Mouse (Mus musculus) limb, embryonic 12.5 days (tissue): ENCODE measurements around the gene Olfr288. TPM values are rescaled to one million over a fixed set of nuclear protein-coding genes. Genes with fewer than 3 reads are reported as not detected.

Experiments used
- ATAC-seq: fragments of 200-750 bp; cut with Nextera tagmentation; 2 replicates; pipeline ENCODE4 v1.8.0; 2017; ENCODE audit warnings: low read depth, moderate TSS enrichment; ENCODE audit not compliant: insufficient number of reproducible peaks, insufficient read depth, low FRiP score, low TSS enrichment
- H3K27ac ChIP-seq: fragments of 300-500 bp; sonication (generic); 2 replicates; pipeline ENCODE4 v1.5.1; 2016; ENCODE audit warnings: mild to moderate bottlenecking, moderate library complexity
- H3K27me3 ChIP-seq: fragments of 300-500 bp; sonication (generic); 2 replicates; pipeline ENCODE4 v1.6.1; 2016; ENCODE audit warnings: mild to moderate bottlenecking, moderate library complexity
- H3K36me3 ChIP-seq: fragments of 300-500 bp; sonication (generic); 2 replicates; pipeline ENCODE4 v1.6.1; 2016; ENCODE audit warnings: mild to moderate bottlenecking, moderate library complexity
- H3K4me1 ChIP-seq: fragments of 300-500 bp; sonication (generic); replicated peaks from 2 replicates; pipeline ENCODE4 v1.6.1; 2016
- H3K4me2 ChIP-seq: fragments of 300-500 bp; sonication (generic); 2 replicates; pipeline ENCODE4 v1.6.1; 2016; ENCODE audit warnings: mild to moderate bottlenecking, moderate library complexity
- H3K4me3 ChIP-seq: fragments of 300-500 bp; sonication (generic); replicated peaks from 2 replicates; pipeline ENCODE4 v1.5.1; 2016; ENCODE audit warnings: mild to moderate bottlenecking
- H3K9ac ChIP-seq: fragments of 300-500 bp; sonication (generic); replicated peaks from 2 replicates; pipeline ENCODE4 v1.6.1; 2016; ENCODE audit warnings: mild to moderate bottlenecking, moderate library complexity
- H3K9me3 ChIP-seq: fragments of 300-500 bp; sonication (generic); 2 replicates; pipeline ENCODE4 v1.6.1; 2016; ENCODE audit warnings: mild to moderate bottlenecking, moderate library complexity
- WGBS: fragments of 180-500 bp; shearing (Covaris S2); methylation state at CpG from one replicate; pipeline ENCODE4 v1.1.7; 2016; 5-methylcytosine and 5-hydroxymethylcytosine counted together
- polyA plus RNA-seq: library from polyadenylated mRNA; unstranded; fragments of >200 nt; fragmentation: Nextera tagmentation; extraction: Ambion mirVana; gene quantifications from 2 replicates; pipeline ENCODE4 v1.2.1, GENCODE M21; 2016

Gene Olfr288
- polyA plus RNA-seq = not detected in 2 replicates

GRCm38 (mm10) chr15:98195442-98195841, at the start of gene Olfr288:
Gene Olfr288 (minus strand): TSS chr15:98195542.
- H3K27me3 ChIP-seq = no peaks in the 10 kb centered on the region; the same call in 1 of the 2 replicates
- no peak within 1 kb of the TSS for H3K9ac ChIP-seq
- H3K4me1 ChIP-seq = no peaks in the 10 kb centered on the region
- H3K36me3 ChIP-seq = no peaks in the 10 kb centered on the region
- no peaks in the 10 kb centered on the region for H3K9me3 ChIP-seq
- 70% methylated on average over 3 of the region's 3 CpGs for WGBS
- H3K4me3 ChIP-seq = no peak within 1 kb of the TSS
- no peak for ATAC-seq
- no peak within 1 kb of the TSS for H3K27ac ChIP-seq
- H3K4me2 ChIP-seq = no peak within 1 kb of the TSS

GRCm38 (mm10) chr15:98235442-98235841, 40.1 kb upstream of the Olfr288 start:
- WGBS = 90% methylated on average over 4 of the region's 4 CpGs
- Histone ChIP-seq H3K4me1 (no peaks in the 10 kb centered on the region), H3K27ac (no peak overlapping the region), H3K36me3 (no peaks in the 10 kb centered on the region), H3K4me2 (no peak overlapping the region), H3K9me3 (no peaks in the 10 kb centered on the region; the same call in 1 of the 2 replicates), H3K27me3 (0 out of 2 replicates have a peak, but pooled peaks cover 4% of the 10 kb centered on the region), H3K9ac (no peak overlapping the region), H3K4me3 (no peak overlapping the region)
- ATAC-seq = no peak

GRCm38 (mm10) chr15:98234350-98234749, 39.0 kb upstream of the Olfr288 start, which contains the start of gene Olfr286:
Gene Olfr286 (minus strand): TSS chr15:98234450.
- Histone ChIP-seq H3K27me3 (0 out of 2 replicates have a peak, but pooled peaks cover 4% of the 10 kb centered on the region), H3K4me1 (no peaks in the 10 kb centered on the region), H3K9ac (no peak within 1 kb of the TSS), H3K4me3 (no peak within 1 kb of the TSS), H3K36me3 (no peaks in the 10 kb centered on the region), H3K27ac (no peak within 1 kb of the TSS), H3K9me3 (no peaks in the 10 kb centered on the region), H3K4me2 (no peak within 1 kb of the TSS)
- no peak for ATAC-seq
- WGBS = 93% methylated on average over 4 of the region's 4 CpGs

GRCm38 (mm10) chr15:98226096-98226495, 30.8 kb upstream of the Olfr288 start:
- Histone ChIP-seq H3K4me3 (no peak overlapping the region), H3K4me1 (no peaks in the 10 kb centered on the region), H3K9me3 (no peaks in the 10 kb centered on the region), H3K27ac (no peak overlapping the region), H3K4me2 (no peak overlapping the region), H3K27me3 (no peaks in the 10 kb centered on the region), H3K36me3 (no peaks in the 10 kb centered on the region), H3K9ac (no peak overlapping the region)
- no peak for ATAC-seq
- WGBS = 74% methylated on average over 7 of the region's 7 CpGs

GRCm38 (mm10) chr15:98225610-98226009, 30.3 kb upstream of the Olfr288 start:
- no peak overlapping the region for H3K27ac ChIP-seq
- no peaks in the 10 kb centered on the region for H3K4me1 ChIP-seq
- WGBS = 39% methylated on average over 16 of the region's 16 CpGs
- H3K27me3 ChIP-seq = no peaks in the 10 kb centered on the region
- H3K36me3 ChIP-seq = no peaks in the 10 kb centered on the region
- no peaks in the 10 kb centered on the region for H3K9me3 ChIP-seq
- ATAC-seq = no peak
- H3K4me2 ChIP-seq = no peak overlapping the region; the same call in 1 of the 2 replicates
- no peak overlapping the region for H3K4me3 ChIP-seq
- no peak overlapping the region for H3K9ac ChIP-seq

GRCm38 (mm10) chr15:98222377-98222776, 27.0 kb upstream of the Olfr288 start:
- no peaks in the 10 kb centered on the region for H3K9me3 ChIP-seq
- H3K36me3 ChIP-seq = no peaks in the 10 kb centered on the region
- no peak overlapping the region for H3K4me3 ChIP-seq
- H3K9ac ChIP-seq = no peak overlapping the region
- H3K4me1 ChIP-seq = no peaks in the 10 kb centered on the region
- H3K27me3 ChIP-seq = no peaks in the 10 kb centered on the region
- no peak for ATAC-seq
- no peak overlapping the region for H3K4me2 ChIP-seq
- H3K27ac ChIP-seq = no peak overlapping the region

- WGBS = 79% methylated on average over 4 of the region's 4 CpGs
- Histone ChIP-seq H3K9ac (no peak within 1 kb of the TSS), H3K4me3 (no peak within 1 kb of the TSS), H3K4me2 (no peak within 1 kb of the TSS), H3K27me3 (no peaks in the 10 kb centered on the region), H3K36me3 (no peaks in the 10 kb centered on the region), H3K9me3 (no peaks in the 10 kb centered on the region), H3K27ac (no peak within 1 kb of the TSS), H3K4me1 (no peaks in the 10 kb centered on the region)
- no peak for ATAC-seq
These were observed 25.5 kb upstream of the Olfr288 start, which contains the start of the genes Gm44579 and Olfr287 for GRCm38 (mm10) chr15:98220877-98221276. Gene Gm44579 (minus strand): TSS chr15:98220977. Gene Olfr287 (minus strand): TSS chr15:98221056.

GRCm38 (mm10) chr15:98214130-98214529, 18.8 kb upstream of the Olfr288 start:
- Histone ChIP-seq H3K27ac (no peak overlapping the region), H3K36me3 (no peaks in the 10 kb centered on the region), H3K4me3 (no peak overlapping the region), H3K9me3 (no peaks in the 10 kb centered on the region), H3K4me1 (no peaks in the 10 kb centered on the region), H3K27me3 (no peaks in the 10 kb centered on the region), H3K4me2 (no peak overlapping the region), H3K9ac (no peak overlapping the region)
- ATAC-seq = no peak
- 64% methylated on average over 5 of the region's 5 CpGs for WGBS

GRCm38 (mm10) chr15:98213336-98213870, 18.1 kb upstream of the Olfr288 start:
- Histone ChIP-seq H3K4me2 (no peak overlapping the region), H3K27ac (no peak overlapping the region), H3K36me3 (no peaks in the 10 kb centered on the region), H3K9ac (no peak overlapping the region), H3K9me3 (no peaks in the 10 kb centered on the region), H3K27me3 (no peaks in the 10 kb centered on the region), H3K4me1 (no peaks in the 10 kb centered on the region), H3K4me3 (no peak overlapping the region)
- no peak for ATAC-seq
- WGBS = 87% methylated on average over 5 of the region's 5 CpGs

GRCm38 (mm10) chr15:98209676-98210075, 14.3 kb upstream of the Olfr288 start:
- H3K36me3 ChIP-seq = no peaks in the 10 kb centered on the region
- H3K27me3 ChIP-seq = no peaks in the 10 kb centered on the region; the same call in 1 of the 2 replicates
- no peaks in the 10 kb centered on the region for H3K9me3 ChIP-seq
- no peak overlapping the region for H3K4me2 ChIP-seq
- ATAC-seq = no peak
- no peak overlapping the region for H3K4me3 ChIP-seq
- no peaks in the 10 kb centered on the region for H3K4me1 ChIP-seq
- WGBS = 83% methylated on average over 7 of the region's 7 CpGs
- no peak overlapping the region for H3K27ac ChIP-seq
- H3K9ac ChIP-seq = no peak overlapping the region

GRCm38 (mm10) chr15:98184456-98184855, 10.9 kb downstream of the Olfr288 start:
- H3K4me3 ChIP-seq = no peak overlapping the region
- no peaks in the 10 kb centered on the region for H3K9me3 ChIP-seq
- no peak overlapping the region for H3K4me2 ChIP-seq
- no peaks in the 10 kb centered on the region; the same call in 1 of the 2 replicates for H3K27me3 ChIP-seq
- H3K27ac ChIP-seq = no peak overlapping the region
- 67% methylated on average over 4 of the region's 4 CpGs for WGBS
- no peaks in the 10 kb centered on the region for H3K36me3 ChIP-seq
- no peak for ATAC-seq
- H3K4me1 ChIP-seq = no peaks in the 10 kb centered on the region
- H3K9ac ChIP-seq = no peak overlapping the region
